Mouse (Mus musculus): ENCODE measurements around the gene S100pbp. TPM values are rescaled to one million over a fixed set of nuclear protein-coding genes. Genes with fewer than 3 reads are reported as not detected.

The S100pbp gene
- polyA plus RNA-seq, 1 experiment = not detected

DNA sequence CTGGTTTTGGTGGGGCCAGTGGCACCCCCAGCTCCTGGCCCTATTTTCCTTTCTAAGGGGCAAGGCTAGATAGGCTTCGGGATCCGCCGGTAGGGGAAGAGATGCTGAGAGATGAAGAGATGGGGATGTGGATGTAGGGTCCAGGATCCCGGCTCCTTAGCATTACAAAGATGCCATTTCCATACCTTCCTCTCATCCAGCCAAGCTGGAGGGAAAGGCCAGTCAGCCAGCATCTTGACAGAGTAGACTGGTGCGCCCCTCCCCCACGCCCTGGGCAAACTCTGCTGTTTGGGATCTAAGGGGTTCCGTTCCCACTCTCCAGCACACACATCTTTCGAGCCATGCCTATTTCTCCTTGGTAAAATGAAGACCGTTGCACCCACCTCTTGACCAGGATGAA, 83.5 kb downstream of the S100pbp start:
- Histone ChIP-seq H3K27ac (ENCODE audit: insufficient read depth, low read depth, low read length) (no peak overlapping the region), H3K4me1 (ENCODE audit: control insufficient read depth, insufficient read depth, low read length) (peaks cover 9% of the 10 kb centered on the region), H3K4me3 (ENCODE audit: insufficient read depth, low read depth, low read length) (no peak overlapping the region)
- WGBS = 61% methylated on average over 9 of the region's 9 CpGs
- TF ChIP-seq CTCF (IDR thresholded peaks at IDR 0.05; ENCODE audit: insufficient read depth, low read depth, low read length) = no peak
- TF ChIP-seq POLR2A (IDR thresholded peaks at IDR 0.05; ENCODE audit: insufficient read depth, low read depth, low read length) = no peak

DNA sequence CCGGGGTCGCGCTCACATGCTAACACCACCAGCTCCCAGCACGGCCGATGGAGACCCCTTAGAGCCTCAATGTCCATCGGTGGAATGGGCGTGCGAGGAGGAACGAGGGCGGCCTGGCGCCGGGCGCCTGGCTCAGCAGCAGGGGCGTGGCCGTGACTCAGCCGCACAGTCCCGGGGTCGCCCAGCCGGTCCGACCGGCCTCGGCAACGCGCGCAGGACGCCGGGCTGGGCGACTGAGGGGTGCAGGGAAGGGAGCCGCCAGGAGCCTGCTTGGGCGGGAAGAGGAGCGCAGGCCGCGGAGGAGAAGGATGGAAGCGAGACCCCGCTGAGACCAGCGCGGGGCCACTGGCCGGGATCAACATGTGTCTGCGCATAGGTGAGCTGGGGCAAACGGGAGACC, 84.2 kb downstream of the S100pbp start, which contains the start of gene Tmem54:
Gene Tmem54, plus strand, starts transcription at position 193 of the 400 bp plus-strand sequence.
- WGBS = 9% methylated on average over 40 of the region's 40 CpGs
- TF ChIP-seq POLR2A (IDR thresholded peaks at IDR 0.05; ENCODE audit: insufficient read depth, low read depth, low read length) (no peak), CTCF (IDR thresholded peaks at IDR 0.05; ENCODE audit: insufficient read depth, low read depth, low read length) (no peak)
- H3K4me1 ChIP-seq (ENCODE audit: control insufficient read depth, insufficient read depth, low read length) = peaks cover 9% of the 10 kb centered on the region
- no peak within 1 kb of the TSS for H3K27ac ChIP-seq (ENCODE audit: insufficient read depth, low read depth, low read length)
- H3K4me3 ChIP-seq (ENCODE audit: insufficient read depth, low read depth, low read length) = no peak within 1 kb of the TSS

DNA sequence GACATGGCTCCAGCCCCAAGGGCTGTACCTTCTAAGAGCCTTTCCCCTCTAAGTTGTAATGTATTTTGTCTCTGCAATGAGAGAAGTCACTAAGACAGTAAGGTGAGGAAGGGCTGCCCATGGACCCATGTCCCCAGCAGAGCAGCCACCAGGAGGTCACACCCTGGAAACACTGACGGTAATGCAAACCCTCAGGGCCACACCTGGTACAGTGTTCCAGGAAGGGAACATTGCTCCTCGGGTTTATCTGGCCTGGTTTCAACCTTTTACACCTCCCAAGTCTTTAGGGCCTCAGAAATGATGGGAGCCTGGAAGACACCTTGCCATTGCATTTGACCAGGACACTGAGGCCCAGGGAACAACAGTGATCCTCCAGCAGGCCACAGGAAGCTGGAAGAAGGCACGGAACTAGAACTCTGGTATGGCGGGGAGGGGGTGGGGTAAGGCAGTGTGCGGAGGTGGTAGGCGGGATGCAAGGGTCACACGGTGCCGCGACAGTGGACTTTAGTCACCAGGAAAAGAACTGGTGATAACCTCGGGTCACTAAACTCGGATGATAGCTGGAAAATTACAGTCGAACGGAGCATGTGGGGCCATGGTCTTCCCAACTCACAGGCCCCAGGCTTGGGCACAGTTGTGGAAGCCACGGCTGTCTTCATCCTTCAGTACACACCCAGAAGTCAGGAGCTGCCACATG, 87.2 kb downstream of the S100pbp start:
- no peak overlapping the region for H3K4me3 ChIP-seq (ENCODE audit: insufficient read depth, low read depth, low read length)
- TF ChIP-seq POLR2A (IDR thresholded peaks at IDR 0.05; ENCODE audit: insufficient read depth, low read depth, low read length) = no peak
- no peak for TF ChIP-seq CTCF (IDR thresholded peaks at IDR 0.05; ENCODE audit: insufficient read depth, low read depth, low read length)
- no peak overlapping the region for H3K27ac ChIP-seq (ENCODE audit: insufficient read depth, low read depth, low read length)
- peaks cover 6% of the 10 kb centered on the region for H3K4me1 ChIP-seq (ENCODE audit: control insufficient read depth, insufficient read depth, low read length)
- 90% methylated on average over 14 of the region's 14 CpGs for WGBS

Other genes with a start within 250 kb of the S100pbp start
- gene Azin2, start 227.3 kb downstream of the S100pbp start, polyA plus RNA-seq (2012; ENCODE audit: insufficient read depth, insufficient read length, low replicate concordance, missing spikeins) = not detected in 2 replicates
- gene Ak2, start 197.8 kb downstream of the S100pbp start, polyA plus RNA-seq (2012; ENCODE audit: insufficient read depth, insufficient read length, low replicate concordance, missing spikeins) = 173 TPM in 1 of 2 replicates, not detected in the other
- gene Rnf19b, start 131.5 kb downstream of the S100pbp start, polyA plus RNA-seq (2012; ENCODE audit: insufficient read depth, insufficient read length, low replicate concordance, missing spikeins) = not detected in 2 replicates
- not detected in 2 replicates for gene Tmem54, start 84.2 kb downstream of the S100pbp start, polyA plus RNA-seq (2012; ENCODE audit: insufficient read depth, insufficient read length, low replicate concordance, missing spikeins)
- not detected in 2 replicates for gene Hpca, start 67.7 kb downstream of the S100pbp start, polyA plus RNA-seq (2012; ENCODE audit: insufficient read depth, insufficient read length, low replicate concordance, missing spikeins)
- gene Fndc5, start 52.7 kb downstream of the S100pbp start, polyA plus RNA-seq (2012; ENCODE audit: insufficient read depth, insufficient read length, low replicate concordance, missing spikeins) = not detected in 2 replicates
- not detected in 2 replicates for gene Yars, start within 50 bp of the S100pbp start, polyA plus RNA-seq (2012; ENCODE audit: insufficient read depth, insufficient read length, low replicate concordance, missing spikeins)
- not detected in 2 replicates for gene C77080, start 71.7 kb upstream of the S100pbp start, polyA plus RNA-seq (2012; ENCODE audit: insufficient read depth, insufficient read length, low replicate concordance, missing spikeins)
- not detected in 2 replicates for gene Sync, start 97.9 kb upstream of the S100pbp start, polyA plus RNA-seq (2012; ENCODE audit: insufficient read depth, insufficient read length, low replicate concordance, missing spikeins)
- not detected in 2 replicates for gene Rbbp4, start 145.6 kb upstream of the S100pbp start, polyA plus RNA-seq (2012; ENCODE audit: insufficient read depth, insufficient read length, low replicate concordance, missing spikeins)
- gene Zbtb8os, start 146.0 kb upstream of the S100pbp start, polyA plus RNA-seq (2012; ENCODE audit: insufficient read depth, insufficient read length, low replicate concordance, missing spikeins) = not detected in 2 replicates
- not detected in 2 replicates for gene Zbtb8a, start 188.4 kb upstream of the S100pbp start, polyA plus RNA-seq (2012; ENCODE audit: insufficient read depth, insufficient read length, low replicate concordance, missing spikeins)